In the genomic region with DNA sequence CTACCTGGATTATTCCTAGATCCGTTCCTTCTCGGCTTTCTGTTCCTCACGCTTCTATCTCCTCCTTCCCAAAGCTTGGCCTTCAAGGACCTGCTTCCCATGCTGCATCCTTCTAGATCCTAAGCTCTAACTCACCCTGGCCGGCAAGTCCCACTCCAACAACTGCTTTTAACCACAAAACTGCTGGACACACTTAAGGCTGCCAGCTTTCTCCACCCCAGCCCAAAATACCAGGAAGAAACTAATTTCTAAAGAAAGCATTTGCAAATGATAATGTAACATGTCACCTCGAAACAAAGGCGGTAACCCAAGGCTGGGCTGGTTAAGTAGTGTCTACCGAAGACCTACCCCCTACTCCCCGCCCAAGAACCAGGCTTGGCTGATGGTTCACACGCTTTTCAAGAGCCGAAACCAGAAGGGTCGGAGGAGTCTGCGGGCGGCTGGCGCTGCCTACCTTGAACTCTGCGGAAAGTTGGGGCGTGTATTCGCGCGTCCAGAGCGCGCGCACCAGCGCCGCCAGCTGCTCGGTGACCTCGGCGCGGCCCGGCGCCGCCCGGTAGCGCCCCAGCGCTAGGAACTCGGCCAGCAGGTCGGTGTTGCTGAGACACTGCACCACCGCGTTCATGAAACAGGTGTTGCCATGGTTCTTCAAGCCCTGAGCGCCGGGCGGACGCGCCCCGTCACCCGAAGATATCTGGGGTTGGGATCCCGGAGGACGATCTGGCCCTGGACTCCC, we compare ENCODE assay signal across 8 mouse cellular contexts. TPM values are rescaled to one million over a fixed set of nuclear protein-coding genes. Genes with fewer than 3 reads are reported as not detected.
DNase-seq lines count a peak whose midpoint lies in the region; ATAC-seq lines count a peak whose summit lies in the region.

No protein-coding gene starts in this region.

- H3K4me2 ChIP-seq in limb, embryonic 15.5 days, result peak overlapping the region; percentile 100
- H3K4me2 ChIP-seq in midbrain, embryonic 15.5 days, result peak overlapping the region; percentile 87

- peak; percentile 7 for DNase-seq in CD4-positive, CD25-positive, alpha-beta regulatory T cell, adult 2 months (ENCODE audit: low read depth, low spot score)
- DNase-seq in gastrocnemius, postnatal 14 days, result peak; percentile 29
- peak; percentile 21 for DNase-seq in induced T-regulatory cell, adult 2 months (ENCODE audit: low read depth)
- DNase-seq in thymus, postnatal 14 days, result peak; percentile 32

- H3K4me3 ChIP-seq in limb, embryonic 15.5 days, result peak overlapping the region; percentile 65
- H3K4me3 ChIP-seq in midbrain, embryonic 15.5 days, result peak overlapping the region; percentile 62

- no peak for ATAC-seq in CD4-positive, CD25-positive, alpha-beta regulatory T cell, adult 4 months
- peak; percentile 52 for ATAC-seq in common myeloid progenitor, adult 5-6 weeks (replicated peaks; ENCODE audit: low read depth, poor library complexity, severe bottlenecking)
- no peak for ATAC-seq in limb, embryonic 15.5 days (ENCODE audit: insufficient number of reproducible peaks, low FRiP score, low TSS enrichment, low read depth)
- peak; percentile 39 for ATAC-seq in midbrain, embryonic 15.5 days (replicated peaks)

- no peaks in the 10 kb centered on the region for H3K36me3 ChIP-seq in limb, embryonic 15.5 days
- no peaks in the 10 kb centered on the region for H3K36me3 ChIP-seq in midbrain, embryonic 15.5 days (replicated peaks)

- 3% methylated on average over 47 of the region's 47 CpGs for WGBS in limb, embryonic 15.5 days
- 2% methylated on average over 47 of the region's 47 CpGs for WGBS in midbrain, embryonic 15.5 days

- peak overlapping the region; percentile 50; the same call in 1 of the 2 replicates for H3K9ac ChIP-seq in limb, embryonic 15.5 days
- peak overlapping the region; percentile 45 for H3K9ac ChIP-seq in midbrain, embryonic 15.5 days

- intact Hi-C loops in gastrocnemius, postnatal 14 days (cut with DNase I; ENCODE audit: low total_unique reads), result no loop called here

- H3K27me3 ChIP-seq in limb, embryonic 15.5 days, result peaks cover 28% of the 10 kb centered on the region
- peaks cover 23% of the 10 kb centered on the region for H3K27me3 ChIP-seq in midbrain, embryonic 15.5 days (replicated peaks)

- no peaks in the 10 kb centered on the region for H3K9me3 ChIP-seq in limb, embryonic 15.5 days
- no peaks in the 10 kb centered on the region for H3K9me3 ChIP-seq in midbrain, embryonic 15.5 days

- H3K27ac ChIP-seq in limb, embryonic 15.5 days, result peak overlapping the region; percentile 33; the same call in 1 of the 2 replicates
- no peak overlapping the region for H3K27ac ChIP-seq in midbrain, embryonic 15.5 days

- peaks cover 13% of the 10 kb centered on the region for H3K4me1 ChIP-seq in limb, embryonic 15.5 days
- peaks cover 16% of the 10 kb centered on the region for H3K4me1 ChIP-seq in midbrain, embryonic 15.5 days

RNA-seq across cellular contexts. Expression of a gene that starts 0.7 kb away (rescaled TPM):
- polyA plus RNA-seq in CD4-positive, CD25-positive, alpha-beta regulatory T cell, adult 4 months (2017; shearing (Covaris generic)), result not detected
- not detected in 2 replicates for total RNA-seq in common myeloid progenitor, adult 5-6 weeks (2017)
- total RNA-seq in gastrocnemius, postnatal 14 days (2021), result under 1 TPM; 0.80 to 0.90 TPM
- polyA plus RNA-seq in limb, embryonic 15.5 days (2015; fragmentation: Nextera tagmentation; extraction: Ambion mirVana), result 0.96 and 1.1 TPM in 2 replicates
- 0.31 and 0.33 TPM in 2 replicates for polyA plus RNA-seq in midbrain, embryonic 15.5 days (2015; fragmentation: Nextera tagmentation; extraction: Ambion mirVana)

RNA-seq across cellular contexts. Expression of a gene that starts 44.2 kb away (rescaled TPM):
- not detected for polyA plus RNA-seq in CD4-positive, CD25-positive, alpha-beta regulatory T cell, adult 4 months (2017; shearing (Covaris generic))
- total RNA-seq in common myeloid progenitor, adult 5-6 weeks (2017), result not detected in 2 replicates
- 1 to 10 TPM; 5.5 to 5.7 TPM for total RNA-seq in gastrocnemius, postnatal 14 days (2021)
- polyA plus RNA-seq in limb, embryonic 15.5 days (2015; fragmentation: Nextera tagmentation; extraction: Ambion mirVana), result 0.74 and 1.8 TPM in 2 replicates
- 5.0 and 5.1 TPM in 2 replicates for polyA plus RNA-seq in midbrain, embryonic 15.5 days (2015; fragmentation: Nextera tagmentation; extraction: Ambion mirVana)

RNA-seq across cellular contexts. Expression of a gene that starts 44.7 kb away (rescaled TPM):
- polyA plus RNA-seq in CD4-positive, CD25-positive, alpha-beta regulatory T cell, adult 4 months (2017; shearing (Covaris generic)), result 10 to 100 TPM; 51.2 to 57.7 TPM
- 19.6 and 20.5 TPM in 2 replicates for total RNA-seq in common myeloid progenitor, adult 5-6 weeks (2017)
- total RNA-seq in gastrocnemius, postnatal 14 days (2021), result 10 to 100 TPM; 22.6 to 27.3 TPM
- 58.0 and 64.4 TPM in 2 replicates for polyA plus RNA-seq in limb, embryonic 15.5 days (2015; fragmentation: Nextera tagmentation; extraction: Ambion mirVana)
- 59.5 and 60.8 TPM in 2 replicates for polyA plus RNA-seq in midbrain, embryonic 15.5 days (2015; fragmentation: Nextera tagmentation; extraction: Ambion mirVana)

Comparison
In these comparisons a context has a peak if more than half of its experiments do, and no peak if none do; other contexts are left out.
1. ATAC-seq: peak in common myeloid progenitor, adult 5-6 weeks (single experiment) and midbrain, embryonic 15.5 days (single experiment); none in CD4-positive, CD25-positive, alpha-beta regulatory T cell, adult 4 months (single experiment) and limb, embryonic 15.5 days (single experiment).
2. Peak in every context shown above with its lines, with median percentiles within 50 percentile points of each other: DNase-seq.